Mouse (Mus musculus): ENCODE data around the gene Sst. TPM values are rescaled to one million over a fixed set of nuclear protein-coding genes. Genes with fewer than 3 reads are reported as not detected.
A peak's percentile ranks its signal among the peaks of the same experiment; 100 is the strongest.

The Sst gene
- polyA plus RNA-seq, 1 experiment from 2014 or later: 0.42 TPM

DNA sequence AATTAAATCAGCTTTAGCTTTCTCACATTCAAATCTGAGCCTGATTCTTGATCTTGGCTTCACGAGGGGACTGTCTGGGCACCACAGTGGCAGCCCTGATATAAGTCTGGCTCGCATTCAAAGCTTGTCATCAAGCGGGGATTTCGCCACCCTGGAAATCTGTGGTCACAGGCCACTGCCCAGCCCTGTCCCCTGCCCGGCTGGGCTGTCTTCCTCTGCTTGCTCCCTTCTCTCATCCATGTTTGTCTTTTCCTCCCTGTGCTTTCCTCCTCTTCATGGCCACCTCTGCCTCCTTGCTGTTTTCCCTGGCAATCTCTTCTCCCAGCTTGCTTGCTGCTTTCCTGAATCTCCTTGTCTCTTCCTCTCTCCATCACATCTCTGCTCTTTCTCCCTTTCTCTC is 6.7 kb upstream of the Sst start:
- no peak for ATAC-seq (ENCODE audit: low FRiP score, low TSS enrichment)
- Histone ChIP-seq H3K36me3 (ENCODE audit: control insufficient read depth, insufficient read depth, low read length) (no peaks in the 10 kb centered on the region), H3K4me3 (ENCODE audit: low read length) (no peak overlapping the region), H3K27ac (ENCODE audit: low read depth, low read length) (no peak overlapping the region), H3K9ac (ENCODE audit: low read depth, low read length) (no peak overlapping the region), H3K4me1 (ENCODE audit: control insufficient read depth, insufficient read depth, low read length) (peaks cover 12% of the 10 kb centered on the region; the same call in 1 of the 2 replicates), H3K4me2 (replicated peaks; ENCODE audit: low read depth, low read length) (peak overlapping the region; percentile 37), H3K9me3 (ENCODE audit: control insufficient read depth, low read length) (no peaks in the 10 kb centered on the region), H3K27me3 (ENCODE audit: control insufficient read depth, insufficient read depth, low read length) (no peaks in the 10 kb centered on the region)
- WGBS: 31% methylated on average over 5 of the region's 5 CpGs

DNA sequence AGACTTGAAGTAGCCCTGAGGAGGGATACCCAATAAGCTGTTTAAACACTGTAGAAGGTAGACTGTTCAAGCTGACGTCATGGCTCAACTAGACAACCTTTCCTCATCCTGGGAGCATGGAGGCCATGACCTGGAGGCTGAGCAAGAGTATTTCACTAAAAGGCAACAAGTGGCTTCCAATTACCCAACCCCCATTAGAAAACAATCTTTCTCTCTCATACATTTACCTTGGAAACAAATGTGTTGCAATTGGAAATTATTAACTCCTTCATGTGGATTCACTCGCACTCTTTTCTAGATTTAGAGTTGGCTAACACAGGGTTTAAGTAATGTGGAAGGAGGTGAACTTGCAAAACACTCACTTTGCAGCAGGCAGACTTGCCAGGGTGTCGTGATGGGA is 4.4 kb upstream of the Sst start:
- Histone ChIP-seq H3K27me3 (ENCODE audit: control insufficient read depth, insufficient read depth, low read length) (peaks cover 10% of the 10 kb centered on the region), H3K4me1 (ENCODE audit: control insufficient read depth, insufficient read depth, low read length) (peaks cover 12% of the 10 kb centered on the region; the same call in 1 of the 2 replicates), H3K4me2 (replicated peaks; ENCODE audit: low read depth, low read length) (no peak overlapping the region), H3K4me3 (ENCODE audit: low read length) (no peak overlapping the region), H3K27ac (ENCODE audit: low read depth, low read length) (no peak overlapping the region), H3K9me3 (ENCODE audit: control insufficient read depth, low read length) (no peaks in the 10 kb centered on the region), H3K36me3 (ENCODE audit: control insufficient read depth, insufficient read depth, low read length) (no peaks in the 10 kb centered on the region), H3K9ac (ENCODE audit: low read depth, low read length) (no peak overlapping the region)
- no peak for ATAC-seq (ENCODE audit: low FRiP score, low TSS enrichment)
- WGBS: 84% methylated on average over 3 of the region's 3 CpGs

DNA sequence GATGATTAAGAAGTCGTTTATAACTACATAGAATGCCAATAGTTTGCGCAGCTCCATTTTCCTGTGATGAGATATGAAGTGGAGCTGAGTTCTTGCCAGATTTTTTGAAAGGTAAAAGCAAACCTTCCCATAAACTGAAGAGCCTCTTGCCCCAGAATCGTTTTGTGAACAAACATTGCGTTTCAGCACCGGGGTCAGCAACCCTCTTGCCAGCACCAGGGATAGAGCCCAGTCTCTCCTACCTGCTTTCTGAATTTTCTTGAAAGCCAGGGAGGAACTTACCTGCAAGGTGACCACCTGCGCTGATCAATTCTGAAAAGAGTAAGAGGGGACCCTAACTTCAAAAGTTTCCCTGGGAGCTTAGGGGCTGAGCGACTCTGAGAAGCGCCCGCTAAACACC is 607 bp downstream of the Sst start:
- Histone ChIP-seq H3K27ac (ENCODE audit: low read depth, low read length) (no peak overlapping the region), H3K27me3 (ENCODE audit: control insufficient read depth, insufficient read depth, low read length) (peaks cover 10% of the 10 kb centered on the region), H3K4me1 (ENCODE audit: control insufficient read depth, insufficient read depth, low read length) (no peaks in the 10 kb centered on the region), H3K36me3 (ENCODE audit: control insufficient read depth, insufficient read depth, low read length) (no peaks in the 10 kb centered on the region), H3K9me3 (ENCODE audit: control insufficient read depth, low read length) (no peaks in the 10 kb centered on the region), H3K9ac (ENCODE audit: low read depth, low read length) (no peak overlapping the region), H3K4me2 (replicated peaks; ENCODE audit: low read depth, low read length) (no peak overlapping the region), H3K4me3 (ENCODE audit: low read length) (no peak overlapping the region)
- WGBS: 7% methylated on average over 9 of the region's 9 CpGs
- no peak for ATAC-seq (ENCODE audit: low FRiP score, low TSS enrichment)

DNA sequence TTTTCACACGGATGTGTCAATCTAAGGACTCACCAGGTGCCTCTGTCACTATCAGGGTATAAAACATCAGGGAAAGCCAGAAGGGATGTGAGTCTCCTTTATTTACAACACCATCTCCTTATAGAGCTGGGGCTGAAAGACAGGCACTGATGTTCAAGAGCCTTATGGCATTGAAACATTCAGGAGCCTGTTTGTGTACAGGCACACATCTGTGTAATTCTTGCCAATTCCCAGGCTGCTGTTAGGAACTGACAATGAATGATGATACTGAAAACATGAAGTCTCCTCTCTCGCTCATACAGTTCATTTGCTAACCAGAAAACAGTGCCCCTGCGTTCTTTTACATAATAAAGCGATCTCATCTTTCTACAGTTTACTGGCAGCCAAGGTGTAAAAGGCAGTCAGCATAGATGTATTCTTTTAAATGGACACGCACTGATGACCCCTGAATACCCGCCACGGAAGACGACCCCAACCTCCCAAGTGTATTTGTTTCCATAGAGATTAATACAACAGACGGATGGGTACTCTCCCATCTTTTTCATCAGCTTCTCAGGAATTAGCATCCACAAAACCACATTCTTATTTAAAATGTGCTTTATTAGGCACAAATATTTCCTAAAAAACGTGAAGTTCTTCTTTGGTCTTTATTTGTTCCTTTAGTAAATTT is 2.7 kb downstream of the Sst start:
- no peaks in the 10 kb centered on the region for H3K9me3 ChIP-seq (ENCODE audit: control insufficient read depth, low read length)
- no peak overlapping the region for H3K4me3 ChIP-seq (ENCODE audit: low read length)
- no peaks in the 10 kb centered on the region for H3K36me3 ChIP-seq (ENCODE audit: control insufficient read depth, insufficient read depth, low read length)
- peaks cover 10% of the 10 kb centered on the region for H3K27me3 ChIP-seq (ENCODE audit: control insufficient read depth, insufficient read depth, low read length)
- ATAC-seq (ENCODE audit: low FRiP score, low TSS enrichment): no peak
- no peak overlapping the region for H3K27ac ChIP-seq (ENCODE audit: low read depth, low read length)
- H3K9ac ChIP-seq (ENCODE audit: low read depth, low read length): no peak overlapping the region
- WGBS: 71% methylated on average over 10 of the region's 10 CpGs
- H3K4me1 ChIP-seq (ENCODE audit: control insufficient read depth, insufficient read depth, low read length): no peaks in the 10 kb centered on the region
- H3K4me2 ChIP-seq (replicated peaks; ENCODE audit: low read depth, low read length): no peak overlapping the region

DNA sequence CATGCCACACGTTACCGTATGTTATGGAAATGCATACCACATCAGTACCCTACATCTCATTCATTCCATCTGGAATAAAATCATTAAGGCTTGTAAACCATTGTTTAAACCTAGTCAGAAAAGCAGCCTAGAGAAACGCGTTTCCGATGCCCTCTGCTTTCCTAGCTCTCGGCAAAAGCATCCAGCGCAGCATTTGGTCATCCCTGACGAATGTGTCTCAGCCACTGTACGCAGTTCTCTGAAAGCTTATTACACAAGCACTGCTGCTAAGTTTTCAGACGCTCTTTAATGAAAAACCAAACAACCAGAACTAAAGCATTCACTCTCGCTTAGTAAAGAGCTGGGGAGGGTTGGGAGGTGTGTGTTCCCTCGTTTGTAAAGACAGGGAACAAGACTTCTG is 5.7 kb downstream of the Sst start:
- Histone ChIP-seq H3K4me3 (ENCODE audit: low read length) (no peak overlapping the region), H3K27ac (ENCODE audit: low read depth, low read length) (no peak overlapping the region), H3K27me3 (ENCODE audit: control insufficient read depth, insufficient read depth, low read length) (no peaks in the 10 kb centered on the region), H3K4me1 (ENCODE audit: control insufficient read depth, insufficient read depth, low read length) (no peaks in the 10 kb centered on the region), H3K9ac (ENCODE audit: low read depth, low read length) (no peak overlapping the region), H3K36me3 (ENCODE audit: control insufficient read depth, insufficient read depth, low read length) (no peaks in the 10 kb centered on the region), H3K4me2 (replicated peaks; ENCODE audit: low read depth, low read length) (no peak overlapping the region), H3K9me3 (ENCODE audit: control insufficient read depth, low read length) (no peaks in the 10 kb centered on the region)
- ATAC-seq (ENCODE audit: low FRiP score, low TSS enrichment): no peak
- WGBS: 77% methylated on average over 12 of the region's 12 CpGs

DNA sequence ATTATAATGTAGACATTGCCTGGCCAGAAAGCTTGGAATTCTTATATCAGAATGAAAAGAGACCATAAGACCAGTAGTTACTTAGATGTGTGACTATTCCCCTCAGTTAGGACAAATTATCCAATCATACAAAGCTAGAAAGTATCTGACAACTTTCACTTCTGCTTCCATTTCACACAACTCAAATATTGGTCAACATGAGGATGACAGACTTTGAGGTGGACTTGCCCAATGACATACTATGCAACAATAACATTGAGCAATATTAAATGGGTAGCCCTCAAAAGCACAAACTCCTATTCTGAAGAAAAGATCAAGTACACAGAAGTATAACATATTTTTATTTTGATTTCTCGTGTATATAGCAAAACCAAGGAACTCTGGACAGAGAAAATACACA is 35.5 kb downstream of the Sst start:
- 70% methylated on average over 1 of the region's 1 CpGs for WGBS
- H3K4me3 ChIP-seq (ENCODE audit: low read length): no peak overlapping the region
- H3K9ac ChIP-seq (ENCODE audit: low read depth, low read length): no peak overlapping the region
- no peaks in the 10 kb centered on the region for H3K9me3 ChIP-seq (ENCODE audit: control insufficient read depth, low read length)
- H3K27me3 ChIP-seq (ENCODE audit: control insufficient read depth, insufficient read depth, low read length): no peaks in the 10 kb centered on the region
- no peak overlapping the region for H3K27ac ChIP-seq (ENCODE audit: low read depth, low read length)
- H3K36me3 ChIP-seq (ENCODE audit: control insufficient read depth, insufficient read depth, low read length): no peaks in the 10 kb centered on the region
- H3K4me1 ChIP-seq (ENCODE audit: control insufficient read depth, insufficient read depth, low read length): no peaks in the 10 kb centered on the region
- no peak for ATAC-seq (ENCODE audit: low FRiP score, low TSS enrichment)
- H3K4me2 ChIP-seq (replicated peaks; ENCODE audit: low read depth, low read length): no peak overlapping the region

GRCm38 (mm10) chr16:23849720-23850119 is 41.0 kb downstream of the Sst start:
- H3K36me3 ChIP-seq (ENCODE audit: control insufficient read depth, insufficient read depth, low read length): no peaks in the 10 kb centered on the region
- H3K27ac ChIP-seq (ENCODE audit: low read depth, low read length): no peak overlapping the region
- no peak overlapping the region for H3K4me2 ChIP-seq (replicated peaks; ENCODE audit: low read depth, low read length)
- no peak for ATAC-seq (ENCODE audit: low FRiP score, low TSS enrichment)
- H3K4me3 ChIP-seq (ENCODE audit: low read length): no peak overlapping the region
- no peaks in the 10 kb centered on the region for H3K27me3 ChIP-seq (ENCODE audit: control insufficient read depth, insufficient read depth, low read length)
- H3K4me1 ChIP-seq (ENCODE audit: control insufficient read depth, insufficient read depth, low read length): no peaks in the 10 kb centered on the region
- H3K9me3 ChIP-seq (ENCODE audit: control insufficient read depth, low read length): no peaks in the 10 kb centered on the region
- no peak overlapping the region for H3K9ac ChIP-seq (ENCODE audit: low read depth, low read length)

DNA sequence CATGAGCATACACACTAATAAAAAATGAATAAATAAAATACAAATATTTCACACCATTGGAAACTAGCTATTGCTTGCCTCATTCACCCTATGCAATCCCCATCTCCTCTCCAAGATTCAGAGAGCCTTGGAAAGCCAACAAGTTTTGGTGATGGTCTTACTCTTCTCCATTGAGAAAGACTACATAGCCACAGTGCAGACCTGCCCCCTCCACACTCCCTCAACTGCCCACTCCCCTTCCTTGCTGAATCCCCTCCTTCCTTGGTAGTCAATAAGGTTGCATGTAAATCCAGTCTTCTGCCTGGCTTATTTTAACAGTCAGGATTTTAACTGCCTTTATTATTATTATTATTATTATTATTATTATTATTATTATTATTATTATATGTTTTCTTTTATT is 41.6 kb downstream of the Sst start:
- H3K4me1 ChIP-seq (ENCODE audit: control insufficient read depth, insufficient read depth, low read length): no peaks in the 10 kb centered on the region
- H3K27ac ChIP-seq (ENCODE audit: low read depth, low read length): no peak overlapping the region
- H3K9me3 ChIP-seq (ENCODE audit: control insufficient read depth, low read length): no peaks in the 10 kb centered on the region
- H3K4me3 ChIP-seq (ENCODE audit: low read length): no peak overlapping the region
- H3K4me2 ChIP-seq (replicated peaks; ENCODE audit: low read depth, low read length): no peak overlapping the region
- ATAC-seq (ENCODE audit: low FRiP score, low TSS enrichment): no peak
- H3K27me3 ChIP-seq (ENCODE audit: control insufficient read depth, insufficient read depth, low read length): no peaks in the 10 kb centered on the region
- H3K9ac ChIP-seq (ENCODE audit: low read depth, low read length): no peak overlapping the region
- no peaks in the 10 kb centered on the region for H3K36me3 ChIP-seq (ENCODE audit: control insufficient read depth, insufficient read depth, low read length)

DNA sequence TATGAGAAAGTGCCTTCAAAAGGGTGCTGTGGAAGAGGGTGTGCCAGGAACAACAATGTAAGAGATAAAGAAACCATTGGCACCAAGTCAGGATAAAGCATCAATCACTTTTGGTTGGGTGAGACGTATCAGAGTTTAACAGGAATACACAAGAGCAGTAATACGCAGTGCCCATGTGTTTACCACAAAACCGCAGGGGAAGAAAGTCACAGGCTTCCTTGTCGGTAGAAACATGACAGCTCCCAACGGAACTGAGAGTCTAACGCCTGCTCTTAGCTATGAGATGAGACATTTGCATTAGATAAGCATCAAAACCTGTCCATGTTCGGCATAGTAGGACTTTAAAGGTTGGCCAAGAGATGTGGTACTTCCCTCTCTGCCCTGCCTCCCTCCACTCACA is 46.1 kb downstream of the Sst start:
- no peak for ATAC-seq (ENCODE audit: low FRiP score, low TSS enrichment)
- H3K4me1 ChIP-seq (ENCODE audit: control insufficient read depth, insufficient read depth, low read length): no peaks in the 10 kb centered on the region
- no peaks in the 10 kb centered on the region for H3K9me3 ChIP-seq (ENCODE audit: control insufficient read depth, low read length)
- no peak overlapping the region for H3K4me3 ChIP-seq (ENCODE audit: low read length)
- no peak overlapping the region for H3K9ac ChIP-seq (ENCODE audit: low read depth, low read length)
- H3K27ac ChIP-seq (ENCODE audit: low read depth, low read length): no peak overlapping the region
- no peak overlapping the region for H3K4me2 ChIP-seq (replicated peaks; ENCODE audit: low read depth, low read length)
- 87% methylated on average over 7 of the region's 7 CpGs for WGBS
- no peaks in the 10 kb centered on the region for H3K27me3 ChIP-seq (ENCODE audit: control insufficient read depth, insufficient read depth, low read length)
- no peaks in the 10 kb centered on the region for H3K36me3 ChIP-seq (ENCODE audit: control insufficient read depth, insufficient read depth, low read length)

Data from kidney, embryonic 14.5 days (tissue).